Mouse (Mus musculus): ENCODE measurements at regions not wholly inside any gene's neighbourhood (a gene's known extent, or its start where the extent isn't known, plus 50 kb on each side); places are given as distances from the start of the nearest gene placed in this dataset.

- Histone ChIP-seq H3K4me1 (ENCODE audit: control insufficient read depth in 2 of 2, insufficient read depth in 2 of 2, low read length in 2 of 2) (peaks cover 0 to 4% of the 10 kb centered on the region in 2 experiments; a peak in 2 of 4 replicates), H3K9ac (ENCODE audit: low read length) (no peak overlapping the region), H3K4me2 (ENCODE audit: low read length) (no peak overlapping the region), H3K9me3 (ENCODE audit: control insufficient read depth, low read length) (no peaks in the 10 kb centered on the region), H3K27ac (replicated peaks in 1 of 2; ENCODE audit: control insufficient read depth in 1 of 2, insufficient read depth in 1 of 2, low read depth in 2 of 2, low read length in 2 of 2) (no peak overlapping the region), H3K4me3 (ENCODE audit: control insufficient read depth in 1 of 2, insufficient read depth in 1 of 2, low read depth in 1 of 2, low read length in 2 of 2) (no peak overlapping the region), H3K36me3 (ENCODE audit: control insufficient read depth, insufficient read depth, low read length) (no peaks in the 10 kb centered on the region), H3K27me3 (ENCODE audit: control insufficient read depth, insufficient read depth, low read length) (no peaks in the 10 kb centered on the region)
- no peak for ATAC-seq (ENCODE audit: insufficient number of reproducible peaks, insufficient read depth, low FRiP score, low read depth)
- WGBS = 92% methylated on average over 3 of the region's 3 CpGs
Observed at GRCm38 (mm10) chr15:97578046-97578445, 127.6 kb downstream of the Rpap3 start.

GRCm38 (mm10) chr15:97577196-97577595 lies 128.4 kb downstream of the Rpap3 start:
- Histone ChIP-seq H3K27me3 (ENCODE audit: control insufficient read depth, insufficient read depth, low read length) (no peaks in the 10 kb centered on the region), H3K27ac (replicated peaks in 1 of 2; ENCODE audit: control insufficient read depth in 1 of 2, insufficient read depth in 1 of 2, low read depth in 2 of 2, low read length in 2 of 2) (no peak overlapping the region), H3K4me3 (ENCODE audit: control insufficient read depth in 1 of 2, insufficient read depth in 1 of 2, low read depth in 1 of 2, low read length in 2 of 2) (no peak overlapping the region), H3K4me2 (ENCODE audit: low read length) (no peak overlapping the region), H3K36me3 (ENCODE audit: control insufficient read depth, insufficient read depth, low read length) (no peaks in the 10 kb centered on the region), H3K4me1 (ENCODE audit: control insufficient read depth in 2 of 2, insufficient read depth in 2 of 2, low read length in 2 of 2) (peaks cover 0 to 7% of the 10 kb centered on the region in 2 experiments; a peak in 2 of 4 replicates), H3K9me3 (ENCODE audit: control insufficient read depth, low read length) (no peaks in the 10 kb centered on the region), H3K9ac (ENCODE audit: low read length) (no peak overlapping the region)
- WGBS = 77% methylated on average over 8 of the region's 8 CpGs
- no peak for ATAC-seq (ENCODE audit: insufficient number of reproducible peaks, insufficient read depth, low FRiP score, low read depth)

GRCm38 (mm10) chr15:97572639-97573038 lies 133.0 kb downstream of the Rpap3 start:
- no peaks in the 10 kb centered on the region for H3K27me3 ChIP-seq (ENCODE audit: control insufficient read depth, insufficient read depth, low read length)
- H3K36me3 ChIP-seq (ENCODE audit: control insufficient read depth, insufficient read depth, low read length) = no peaks in the 10 kb centered on the region
- no peak overlapping the region for H3K9ac ChIP-seq (ENCODE audit: low read length)
- H3K9me3 ChIP-seq (ENCODE audit: control insufficient read depth, low read length) = no peaks in the 10 kb centered on the region
- no peak overlapping the region for H3K27ac ChIP-seq (replicated peaks in 1 of 2; ENCODE audit: control insufficient read depth in 1 of 2, insufficient read depth in 1 of 2, low read depth in 2 of 2, low read length in 2 of 2)
- no peak for ATAC-seq (ENCODE audit: insufficient number of reproducible peaks, insufficient read depth, low FRiP score, low read depth)
- no peak overlapping the region for H3K4me2 ChIP-seq (ENCODE audit: low read length)
- WGBS = 69% methylated on average over 8 of the region's 8 CpGs
- no peak overlapping the region for H3K4me3 ChIP-seq (ENCODE audit: control insufficient read depth in 1 of 2, insufficient read depth in 1 of 2, low read depth in 1 of 2, low read length in 2 of 2)
- peaks cover 0 to 4% of the 10 kb centered on the region in 2 experiments; a peak in 1 of 4 replicates for H3K4me1 ChIP-seq (ENCODE audit: control insufficient read depth in 2 of 2, insufficient read depth in 2 of 2, low read length in 2 of 2)

- no peak for ATAC-seq (ENCODE audit: insufficient number of reproducible peaks, insufficient read depth, low FRiP score, low read depth)
- peaks cover 0 to 4% of the 10 kb centered on the region in 2 experiments; a peak in 1 of 4 replicates for H3K4me1 ChIP-seq (ENCODE audit: control insufficient read depth in 2 of 2, insufficient read depth in 2 of 2, low read length in 2 of 2)
- H3K36me3 ChIP-seq (ENCODE audit: control insufficient read depth, insufficient read depth, low read length) = no peaks in the 10 kb centered on the region
- no peaks in the 10 kb centered on the region for H3K27me3 ChIP-seq (ENCODE audit: control insufficient read depth, insufficient read depth, low read length)
- H3K4me2 ChIP-seq (ENCODE audit: low read length) = no peak overlapping the region
- no peak overlapping the region for H3K9ac ChIP-seq (ENCODE audit: low read length)
- no peak overlapping the region for H3K4me3 ChIP-seq (ENCODE audit: control insufficient read depth in 1 of 2, insufficient read depth in 1 of 2, low read depth in 1 of 2, low read length in 2 of 2)
- no peaks in the 10 kb centered on the region for H3K9me3 ChIP-seq (ENCODE audit: control insufficient read depth, low read length)
- no peak overlapping the region for H3K27ac ChIP-seq (replicated peaks in 1 of 2; ENCODE audit: control insufficient read depth in 1 of 2, insufficient read depth in 1 of 2, low read depth in 2 of 2, low read length in 2 of 2)
Observed at GRCm38 (mm10) chr15:97571885-97572284, 133.7 kb downstream of the Rpap3 start.

- 84% methylated on average over 3 of the region's 3 CpGs for WGBS
- H3K9me3 ChIP-seq (ENCODE audit: control insufficient read depth, low read length) = peaks cover 15% of the 10 kb centered on the region
- no peak overlapping the region for H3K9ac ChIP-seq (ENCODE audit: low read length)
- no peaks in the 10 kb centered on the region for H3K27me3 ChIP-seq (ENCODE audit: control insufficient read depth, insufficient read depth, low read length)
- no peak overlapping the region for H3K4me2 ChIP-seq (ENCODE audit: low read length)
- no peak overlapping the region for H3K27ac ChIP-seq (replicated peaks in 1 of 2; ENCODE audit: control insufficient read depth in 1 of 2, insufficient read depth in 1 of 2, low read depth in 2 of 2, low read length in 2 of 2)
- no peak overlapping the region for H3K4me3 ChIP-seq (ENCODE audit: control insufficient read depth in 1 of 2, insufficient read depth in 1 of 2, low read depth in 1 of 2, low read length in 2 of 2)
- no peaks in the 10 kb centered on the region for H3K36me3 ChIP-seq (ENCODE audit: control insufficient read depth, insufficient read depth, low read length)
- ATAC-seq (ENCODE audit: insufficient number of reproducible peaks, insufficient read depth, low FRiP score, low read depth) = no peak
- H3K4me1 ChIP-seq (ENCODE audit: control insufficient read depth in 2 of 2, insufficient read depth in 2 of 2, low read length in 2 of 2) = no peaks in the 10 kb centered on the region
Observed at GRCm38 (mm10) chr15:97560096-97560495, 145.5 kb downstream of the Rpap3 start.

- no peak overlapping the region for H3K4me2 ChIP-seq (ENCODE audit: low read length)
- H3K36me3 ChIP-seq (ENCODE audit: control insufficient read depth, insufficient read depth, low read length) = no peaks in the 10 kb centered on the region
- no peak overlapping the region for H3K27ac ChIP-seq (replicated peaks in 1 of 2; ENCODE audit: control insufficient read depth in 1 of 2, insufficient read depth in 1 of 2, low read depth in 2 of 2, low read length in 2 of 2)
- ATAC-seq (ENCODE audit: insufficient number of reproducible peaks, insufficient read depth, low FRiP score, low read depth) = no peak
- H3K27me3 ChIP-seq (ENCODE audit: control insufficient read depth, insufficient read depth, low read length) = no peaks in the 10 kb centered on the region
- H3K9ac ChIP-seq (ENCODE audit: low read length) = no peak overlapping the region
- H3K9me3 ChIP-seq (ENCODE audit: control insufficient read depth, low read length) = peaks cover 15% of the 10 kb centered on the region
- H3K4me1 ChIP-seq (ENCODE audit: control insufficient read depth in 2 of 2, insufficient read depth in 2 of 2, low read length in 2 of 2) = no peaks in the 10 kb centered on the region
- 87% methylated on average over 7 of the region's 7 CpGs for WGBS
- no peak overlapping the region for H3K4me3 ChIP-seq (ENCODE audit: control insufficient read depth in 1 of 2, insufficient read depth in 1 of 2, low read depth in 1 of 2, low read length in 2 of 2)
Observed at GRCm38 (mm10) chr15:97558725-97559124, 146.9 kb downstream of the Rpap3 start.

GRCm38 (mm10) chr15:97548354-97548753 lies 157.3 kb downstream of the Rpap3 start:
- Histone ChIP-seq H3K9ac (ENCODE audit: low read length) (no peak overlapping the region), H3K9me3 (ENCODE audit: control insufficient read depth, low read length) (peaks cover 11% of the 10 kb centered on the region), H3K4me3 (ENCODE audit: control insufficient read depth in 1 of 2, insufficient read depth in 1 of 2, low read depth in 1 of 2, low read length in 2 of 2) (no peak overlapping the region), H3K36me3 (ENCODE audit: control insufficient read depth, insufficient read depth, low read length) (no peaks in the 10 kb centered on the region), H3K27ac (replicated peaks in 1 of 2; ENCODE audit: control insufficient read depth in 1 of 2, insufficient read depth in 1 of 2, low read depth in 2 of 2, low read length in 2 of 2) (no peak overlapping the region), H3K27me3 (ENCODE audit: control insufficient read depth, insufficient read depth, low read length) (no peaks in the 10 kb centered on the region), H3K4me1 (ENCODE audit: control insufficient read depth in 2 of 2, insufficient read depth in 2 of 2, low read length in 2 of 2) (no peaks in the 10 kb centered on the region), H3K4me2 (ENCODE audit: low read length) (no peak overlapping the region)
- ATAC-seq (ENCODE audit: insufficient number of reproducible peaks, insufficient read depth, low FRiP score, low read depth) = no peak
- WGBS = 83% methylated on average over 4 of the region's 4 CpGs

- no peaks in the 10 kb centered on the region for H3K36me3 ChIP-seq (ENCODE audit: control insufficient read depth, insufficient read depth, low read length)
- no peak overlapping the region for H3K27ac ChIP-seq (replicated peaks in 1 of 2; ENCODE audit: control insufficient read depth in 1 of 2, insufficient read depth in 1 of 2, low read depth in 2 of 2, low read length in 2 of 2)
- ATAC-seq (ENCODE audit: insufficient number of reproducible peaks, insufficient read depth, low FRiP score, low read depth) = no peak
- H3K9ac ChIP-seq (ENCODE audit: low read length) = no peak overlapping the region
- WGBS = 87% methylated on average over 11 of the region's 11 CpGs
- no peak overlapping the region for H3K4me3 ChIP-seq (ENCODE audit: control insufficient read depth in 1 of 2, insufficient read depth in 1 of 2, low read depth in 1 of 2, low read length in 2 of 2)
- no peaks in the 10 kb centered on the region for H3K27me3 ChIP-seq (ENCODE audit: control insufficient read depth, insufficient read depth, low read length)
- peaks cover 11% of the 10 kb centered on the region for H3K9me3 ChIP-seq (ENCODE audit: control insufficient read depth, low read length)
- H3K4me2 ChIP-seq (ENCODE audit: low read length) = no peak overlapping the region
- no peaks in the 10 kb centered on the region for H3K4me1 ChIP-seq (ENCODE audit: control insufficient read depth in 2 of 2, insufficient read depth in 2 of 2, low read length in 2 of 2)
Observed at GRCm38 (mm10) chr15:97545034-97545433, 160.6 kb downstream of the Rpap3 start.
